ENCODE assay signal across 10 mouse cellular contexts in the genomic region with DNA sequence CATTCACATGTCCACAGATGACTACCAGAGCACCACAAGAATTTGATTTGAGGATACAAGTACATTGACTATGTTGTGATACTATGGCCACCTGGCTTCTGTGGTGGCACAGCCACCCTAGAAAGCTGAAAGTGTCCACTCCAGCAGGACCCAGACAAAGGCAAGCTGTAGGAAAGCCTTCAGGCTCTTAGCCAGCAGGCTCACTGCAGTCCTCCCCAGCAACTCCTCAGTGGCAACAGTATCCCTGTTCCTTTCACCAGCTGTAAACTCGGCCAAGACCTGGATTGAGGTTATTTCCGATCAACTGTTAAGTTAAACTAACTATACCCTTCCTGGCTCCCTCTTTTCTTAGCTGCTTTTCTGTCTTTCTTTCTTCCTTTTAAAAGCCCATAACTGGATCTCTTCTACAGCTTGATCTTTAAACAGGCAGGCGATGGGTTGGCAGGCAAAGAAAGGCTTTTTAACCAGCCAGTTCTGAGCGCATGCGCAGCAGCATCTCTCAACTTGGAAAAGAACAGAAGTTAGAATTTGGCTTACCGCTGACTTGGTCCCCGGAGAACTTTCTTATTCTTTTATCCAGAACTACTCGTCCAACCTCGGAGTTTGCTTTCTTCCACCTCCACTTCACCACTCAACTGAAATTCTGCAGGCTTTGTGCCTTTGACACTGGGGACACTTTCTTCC.
A peak's percentile ranks its signal among the peaks of the same experiment; 100 is the strongest.
DNase-seq lines count a peak whose midpoint lies in the region; ATAC-seq lines count a peak whose summit lies in the region.
"Had no signal": no experiment of that assay in that cellular context is flagged by ENCODE, and none has a peak within 500 bp of the region (broad histone marks: within the 10 kb centered on the region; RNA-seq: fewer than 3 reads in every experiment).

No protein-coding gene starts in this region.

- H3K4me3 ChIP-seq in heart, embryonic 12.5 days: no peak overlapping the region
- no peak overlapping the region for H3K4me3 ChIP-seq in hindbrain, embryonic 14.5 days (replicated peaks; ENCODE audit: low read length)
- H3K4me3 ChIP-seq in midbrain, embryonic 15.5 days: no peak overlapping the region
- H3K4me3 ChIP-seq: megakaryocyte, embryonic 14.5 days; stomach, embryonic 15.5 days had no signal

- H3K27ac ChIP-seq in heart, embryonic 12.5 days (ENCODE audit: poor library complexity, severe bottlenecking): no peak overlapping the region
- no peak overlapping the region for H3K27ac ChIP-seq in hindbrain, embryonic 14.5 days
- H3K27ac ChIP-seq in midbrain, embryonic 15.5 days: no peak overlapping the region
- H3K27ac ChIP-seq: stomach, embryonic 15.5 days had no signal

- no peaks in the 10 kb centered on the region for H3K9me3 ChIP-seq in heart, embryonic 12.5 days (replicated peaks)
- H3K9me3 ChIP-seq in hindbrain, embryonic 14.5 days (ENCODE audit: control insufficient read depth, low read length): no peaks in the 10 kb centered on the region
- H3K9me3 ChIP-seq in midbrain, embryonic 15.5 days: no peaks in the 10 kb centered on the region
- H3K9me3 ChIP-seq: megakaryocyte, embryonic 14.5 days; stomach, embryonic 15.5 days had no signal

- no peaks in the 10 kb centered on the region for H3K36me3 ChIP-seq in heart, embryonic 12.5 days
- no peaks in the 10 kb centered on the region for H3K36me3 ChIP-seq in hindbrain, embryonic 14.5 days (replicated peaks; ENCODE audit: control insufficient read depth, insufficient read depth)
- H3K36me3 ChIP-seq in midbrain, embryonic 15.5 days (replicated peaks): no peaks in the 10 kb centered on the region
- H3K36me3 ChIP-seq: stomach, embryonic 15.5 days had no signal

- DNase-seq in heart, adult 11 months: peak; percentile 97
- peak; percentile 4 for DNase-seq in adrenal gland, postnatal 25 days
- peak; percentile 42 to 51 for DNase-seq in gastrocnemius, postnatal 36 days
- peak; percentile 46 for DNase-seq in left cerebral cortex, postnatal 4 days
- DNase-seq in retina, embryonic 14.5 days (ENCODE audit: low spot score): no peak
- no peak for DNase-seq in hindbrain, embryonic 14.5 days (ENCODE audit: low spot score)

- intact Hi-C loops in gastrocnemius, postnatal 36 days (cut with DNase I): no loop called here
- intact Hi-C loops in left cerebral cortex, postnatal 4 days (cut with DNase I): no loop called here

- H3K9ac ChIP-seq in heart, embryonic 12.5 days: no peak overlapping the region
- H3K9ac ChIP-seq in hindbrain, embryonic 14.5 days: no peak overlapping the region
- H3K9ac ChIP-seq in midbrain, embryonic 15.5 days: no peak overlapping the region
- H3K9ac ChIP-seq: stomach, embryonic 15.5 days had no signal

- no peak overlapping the region for H3K4me2 ChIP-seq in heart, embryonic 12.5 days
- no peak overlapping the region for H3K4me2 ChIP-seq in hindbrain, embryonic 14.5 days (replicated peaks)
- no peak overlapping the region for H3K4me2 ChIP-seq in midbrain, embryonic 15.5 days
- H3K4me2 ChIP-seq: stomach, embryonic 15.5 days had no signal

- ATAC-seq in heart, embryonic 12.5 days (ENCODE audit: insufficient number of reproducible peaks, low FRiP score): no peak
- no peak for ATAC-seq in hindbrain, embryonic 14.5 days (ENCODE audit: low FRiP score)
- no peak for ATAC-seq in midbrain, embryonic 15.5 days (replicated peaks)

- no peaks in the 10 kb centered on the region for H3K27me3 ChIP-seq in heart, embryonic 12.5 days (replicated peaks)
- no peaks in the 10 kb centered on the region for H3K27me3 ChIP-seq in hindbrain, embryonic 14.5 days (ENCODE audit: control insufficient read depth, insufficient read depth, low read length)
- no peaks in the 10 kb centered on the region for H3K27me3 ChIP-seq in midbrain, embryonic 15.5 days (replicated peaks)
- H3K27me3 ChIP-seq: megakaryocyte, embryonic 14.5 days; stomach, embryonic 15.5 days had no signal

- H3K4me1 ChIP-seq in heart, embryonic 12.5 days (replicated peaks): no peaks in the 10 kb centered on the region
- no peaks in the 10 kb centered on the region for H3K4me1 ChIP-seq in hindbrain, embryonic 14.5 days (replicated peaks; ENCODE audit: control insufficient read depth, insufficient read depth, low read length)
- no peaks in the 10 kb centered on the region for H3K4me1 ChIP-seq in midbrain, embryonic 15.5 days
- H3K4me1 ChIP-seq: megakaryocyte, embryonic 14.5 days; stomach, embryonic 15.5 days had no signal

- WGBS in heart, embryonic 12.5 days: 80% methylated on average over 9 of the region's 9 CpGs
- WGBS in hindbrain, embryonic 14.5 days: 88% methylated on average over 9 of the region's 9 CpGs
- 89% methylated on average over 9 of the region's 9 CpGs for WGBS in midbrain, embryonic 15.5 days

Comparison
In these comparisons a context has a peak if more than half of its experiments do, and no peak if none do; other contexts are left out.
1. DNase-seq: peak in heart, adult 11 months (single experiment), adrenal gland, postnatal 25 days (single experiment), gastrocnemius, postnatal 36 days (2 of 2) and left cerebral cortex, postnatal 4 days (single experiment); none in retina, embryonic 14.5 days (single experiment) and hindbrain, embryonic 14.5 days (single experiment).